Mouse (Mus musculus) E14TG2a.4 (cell line): ENCODE data around the gene Stap1.

ENCODE experiments used
- H3K27me3 ChIP-seq: 2 replicates; pipeline ENCODE4 v1.6.1; 2014; ENCODE audit warnings: low read length, control low read depth; ENCODE audit not compliant: insufficient read depth
- H3K36me3 ChIP-seq: 2 replicates; pipeline ENCODE4 v1.6.1; 2014; ENCODE audit warnings: low read length, control low read depth; ENCODE audit not compliant: insufficient read depth
- H3K4me1 ChIP-seq: replicated peaks from 2 replicates; pipeline ENCODE4 v1.6.1; 2014; ENCODE audit warnings: low read depth, low read length, control low read depth
- H3K4me3 ChIP-seq: replicated peaks from 2 replicates; pipeline ENCODE4 v1.5.1; 2014; ENCODE audit warnings: mild to moderate bottlenecking, low read length
- H3K9me3 ChIP-seq: 2 replicates; pipeline ENCODE4 v1.6.1; 2014; ENCODE audit warnings: low read length, control low read depth
- CTCF ChIP-seq: conservative IDR thresholded peaks from 2 replicates; pipeline ENCODE4 v1.5.1; 2014; ENCODE audit warnings: low read length
- NANOG ChIP-seq: IDR thresholded peaks from 2 replicates; pipeline ENCODE4 v1.6.1; 2014; ENCODE audit warnings: borderline replicate concordance, low read length, mixed read lengths
- POU5F1 ChIP-seq: IDR thresholded peaks from 2 replicates; pipeline ENCODE4 v1.6.1; 2014; ENCODE audit warnings: low read length, borderline replicate concordance

Gene Stap1

DNA sequence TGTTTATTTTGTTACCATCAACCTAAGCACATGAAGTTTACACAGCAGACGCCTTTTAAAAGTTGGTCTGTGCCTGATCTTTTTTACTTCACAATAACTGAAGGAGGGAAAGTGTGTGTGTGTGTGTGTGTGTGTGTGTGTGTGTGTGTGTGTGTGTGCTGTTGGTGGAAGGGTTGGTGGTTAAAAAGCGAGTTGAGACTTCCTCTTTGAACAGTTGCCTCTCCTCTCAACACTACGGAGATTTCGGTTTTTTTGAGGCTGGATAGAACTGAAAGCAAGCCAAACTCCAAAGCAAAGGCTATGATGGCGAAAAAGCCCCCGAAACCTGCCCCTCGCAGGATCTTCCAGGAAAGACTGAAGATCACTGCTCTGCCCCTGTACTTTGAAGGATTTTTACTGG, at the start of gene Stap1:
TSS of gene Stap1 (plus strand) at position 209 of the 400 bp plus-strand sequence.
- no peaks in the 10 kb centered on the region for H3K9me3 ChIP-seq

DNA sequence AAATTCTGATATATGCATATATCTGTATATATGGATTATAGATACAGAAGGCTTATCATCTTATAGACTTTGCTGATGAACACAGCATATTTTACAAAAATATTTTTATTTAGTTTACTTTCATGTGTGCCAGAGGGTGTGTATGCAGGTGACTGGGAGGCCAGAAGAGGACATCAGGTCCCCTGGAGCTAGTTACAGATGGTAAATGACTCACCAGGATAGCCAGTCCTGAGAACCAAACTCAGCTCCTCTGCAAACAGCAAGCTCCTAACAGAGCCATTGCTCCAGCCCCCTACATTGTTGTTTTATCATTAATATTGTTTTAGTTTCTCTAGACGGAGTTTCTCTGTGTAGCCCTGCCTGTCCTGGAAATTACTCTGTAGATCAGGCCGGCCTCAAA, 41.7 kb upstream of the Stap1 start:
- no peaks in the 10 kb centered on the region for H3K27me3 ChIP-seq
- H3K36me3 ChIP-seq: peaks cover 67% of the 10 kb centered on the region
- H3K9me3 ChIP-seq: no peaks in the 10 kb centered on the region
- H3K4me1 ChIP-seq: no peaks in the 10 kb centered on the region
- TF ChIP-seq POU5F1 (no peak), NANOG (no peak), CTCF (no peak)
- H3K4me3 ChIP-seq: no peak overlapping the region

More for the DNA sequence above, at the start of gene Stap1:
- Histone ChIP-seq H3K4me1 (peaks cover 11% of the 10 kb centered on the region), H3K4me3 (no peak within 1 kb of the TSS), H3K36me3 (no peaks in the 10 kb centered on the region), H3K27me3 (no peaks in the 10 kb centered on the region)
- TF ChIP-seq CTCF: no peak
- no peak for TF ChIP-seq POU5F1
- no peak for TF ChIP-seq NANOG

DNA sequence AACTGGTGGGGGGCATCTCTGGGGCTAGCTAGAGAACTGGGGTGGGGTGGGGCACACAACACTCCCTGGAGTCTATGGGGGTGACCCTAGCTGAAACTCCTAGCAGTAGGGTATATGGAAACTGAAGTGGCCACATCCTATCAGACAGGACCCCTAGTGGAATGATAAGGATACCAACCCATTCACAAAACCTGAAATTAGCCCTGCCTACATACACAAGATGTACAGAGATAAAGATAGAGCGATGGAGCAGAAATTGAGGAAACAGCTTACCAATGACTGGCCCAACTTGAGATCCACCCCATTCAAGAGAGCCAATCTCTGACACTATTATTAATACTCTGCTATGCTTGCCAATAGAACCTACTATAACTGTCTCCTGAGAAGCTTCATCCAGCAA, 8.0 kb upstream of the Stap1 start:
- Histone ChIP-seq H3K4me1 (peaks cover 40% of the 10 kb centered on the region), H3K9me3 (no peaks in the 10 kb centered on the region), H3K27me3 (no peaks in the 10 kb centered on the region), H3K36me3 (peaks cover 12% of the 10 kb centered on the region), H3K4me3 (peak overlapping the region; percentile 89)
- TF ChIP-seq NANOG: no peak
- no peak for TF ChIP-seq POU5F1
- TF ChIP-seq CTCF: no peak

DNA sequence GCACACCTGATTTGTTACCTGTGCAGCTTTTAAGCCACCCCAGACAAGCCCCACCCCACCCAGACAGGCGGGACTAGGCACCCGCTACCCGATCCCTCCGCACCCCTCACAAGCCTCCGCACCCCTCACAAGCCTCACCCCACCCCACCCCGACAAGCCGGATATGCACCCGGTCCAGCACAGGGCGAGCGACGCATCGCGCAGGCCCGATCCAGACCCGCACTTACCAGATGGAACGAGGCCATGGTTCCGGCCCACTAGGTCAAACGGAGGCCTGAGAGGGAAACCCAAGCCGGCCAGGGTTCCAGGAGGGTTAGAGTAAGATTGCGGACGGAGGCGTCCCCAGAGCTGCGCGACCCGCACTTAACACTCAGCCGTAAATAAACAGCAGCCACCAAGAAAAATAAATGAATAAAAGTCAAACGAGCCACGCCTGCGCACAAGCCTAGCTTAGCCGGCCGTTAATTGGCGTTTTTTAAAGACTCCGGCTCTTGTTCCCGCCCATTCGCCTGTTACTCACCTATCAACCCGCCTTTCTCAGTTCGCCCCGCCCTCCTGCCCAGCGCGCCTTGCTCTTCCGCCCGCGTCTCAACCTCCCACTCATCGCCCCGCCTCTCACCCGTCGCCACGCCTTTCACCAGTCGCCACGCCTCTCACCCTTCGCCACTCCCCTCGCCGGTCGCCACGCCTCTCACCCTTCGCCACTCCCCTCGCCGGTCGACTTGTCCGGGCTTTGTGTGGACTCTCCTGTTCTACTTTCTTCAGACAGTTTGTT, 6.3 kb upstream of the Stap1 start, which contains the start of gene Cenpc1:
TSS of gene Cenpc1 (minus strand) at position 483 of the 775 bp plus-strand sequence.
- TF ChIP-seq CTCF (no peak), POU5F1 (peak; percentile 44; the same call in 1 of the 2 replicates)
- Histone ChIP-seq H3K4me3 (peak within 1 kb of the TSS; percentile 89), H3K9me3 (no peaks in the 10 kb centered on the region), H3K36me3 (0 out of 2 replicates have a peak, but pooled peaks cover 2% of the 10 kb centered on the region), H3K27me3 (no peaks in the 10 kb centered on the region), H3K4me1 (peaks cover 40% of the 10 kb centered on the region)

DNA sequence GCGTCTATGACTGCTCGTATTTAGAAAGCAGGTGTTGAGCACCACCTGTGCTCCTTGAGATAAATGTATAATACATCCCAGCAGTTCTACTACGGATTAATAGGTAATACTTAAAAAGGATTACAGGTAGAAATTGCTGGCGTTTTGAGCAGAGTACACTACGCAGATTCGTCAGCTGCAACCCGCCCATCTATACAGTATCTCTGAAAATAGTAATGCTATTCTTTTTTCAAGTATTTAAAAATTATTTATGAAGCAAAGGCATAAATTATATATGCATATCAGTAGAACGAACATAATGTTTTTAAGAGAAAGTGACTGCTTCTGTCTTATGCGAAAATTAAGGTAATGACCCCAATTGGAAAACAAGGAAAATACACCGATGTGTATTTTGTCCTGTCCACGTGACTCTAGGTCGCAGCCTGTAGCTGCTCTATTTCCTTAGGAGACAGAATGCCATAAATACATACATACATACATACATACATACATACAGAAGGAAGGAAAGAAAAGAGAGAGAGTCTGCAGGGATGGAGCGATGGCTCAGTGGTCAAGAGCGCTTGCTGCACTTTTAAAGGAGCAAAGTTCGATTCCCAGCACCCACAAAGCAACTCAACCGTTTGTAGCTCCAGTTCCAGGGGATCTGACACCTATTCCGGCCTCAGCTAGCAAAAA, 5.5 kb upstream of the Stap1 start:
- Histone ChIP-seq H3K9me3 (no peaks in the 10 kb centered on the region), H3K36me3 (no peaks in the 10 kb centered on the region), H3K4me1 (peaks cover 40% of the 10 kb centered on the region), H3K27me3 (no peaks in the 10 kb centered on the region), H3K4me3 (peak overlapping the region; percentile 73)
- no peak for TF ChIP-seq POU5F1
- no peak for TF ChIP-seq NANOG
- no peak for TF ChIP-seq CTCF

DNA sequence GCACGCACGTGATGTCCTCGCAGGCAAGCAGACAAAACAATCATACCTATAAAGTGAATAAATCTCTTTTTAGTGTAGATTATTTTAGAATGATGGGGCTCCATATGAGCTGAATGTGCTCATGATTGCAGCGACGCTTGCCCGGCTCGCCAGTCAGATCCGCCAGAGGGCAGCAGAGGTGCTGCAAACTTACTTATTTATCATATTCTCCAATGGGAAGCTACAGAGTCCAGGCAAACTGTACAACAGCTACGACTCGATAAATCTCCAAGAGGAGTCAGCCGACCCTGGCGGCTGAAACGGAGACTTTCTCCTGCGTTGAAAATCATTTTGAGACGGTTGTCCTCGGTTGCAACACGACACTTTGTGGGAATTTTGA, 5.0 kb upstream of the Stap1 start:
- peak overlapping the region; percentile 73 for H3K4me3 ChIP-seq
- no peaks in the 10 kb centered on the region for H3K27me3 ChIP-seq
- H3K9me3 ChIP-seq: no peaks in the 10 kb centered on the region
- H3K4me1 ChIP-seq: peaks cover 40% of the 10 kb centered on the region
- TF ChIP-seq NANOG (no peak), POU5F1 (no peak), CTCF (peak; percentile 79)
- no peaks in the 10 kb centered on the region for H3K36me3 ChIP-seq

DNA sequence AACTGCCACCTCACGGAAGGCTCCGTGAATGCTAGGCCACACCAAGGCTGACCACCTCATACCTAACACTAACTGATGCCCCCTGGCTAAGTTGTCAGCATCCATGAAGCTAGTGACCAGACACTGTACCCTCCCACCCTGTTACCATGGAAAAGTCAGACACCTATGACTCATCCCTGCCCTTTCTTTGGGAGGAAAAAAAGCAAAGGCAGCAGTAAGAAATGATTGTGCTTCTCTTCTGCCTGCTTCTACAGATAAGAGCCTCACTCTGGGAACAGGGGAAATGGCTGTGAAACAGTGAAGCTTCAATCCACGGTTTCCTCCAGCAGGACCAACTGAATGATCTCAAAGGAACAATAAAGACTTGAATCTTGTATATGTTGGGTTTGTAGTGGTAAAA, 3.1 kb upstream of the Stap1 start:
- H3K27me3 ChIP-seq: no peaks in the 10 kb centered on the region
- TF ChIP-seq CTCF: no peak
- no peak for TF ChIP-seq POU5F1
- no peak for TF ChIP-seq NANOG

DNA sequence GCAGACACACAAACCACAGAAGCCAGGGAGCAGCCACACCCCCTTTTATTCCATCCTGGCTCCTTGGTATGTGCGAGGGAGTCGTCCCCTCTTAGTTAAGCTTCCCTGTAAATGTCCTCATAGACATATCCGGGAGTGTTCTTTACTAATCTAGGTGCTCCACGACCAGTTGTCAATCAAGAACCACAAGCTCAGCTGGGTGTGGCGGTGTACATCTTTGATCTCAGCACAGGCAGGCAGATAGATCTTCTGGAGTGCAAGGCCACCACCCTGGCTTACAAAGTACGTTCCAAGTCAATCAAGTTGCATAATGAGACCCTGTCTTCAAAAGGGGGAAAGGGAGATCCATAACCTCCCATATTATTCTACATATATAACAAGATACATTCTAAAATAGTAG, 2.4 kb upstream of the Stap1 start:
- TF ChIP-seq NANOG (no peak), CTCF (no peak), POU5F1 (no peak)
- no peaks in the 10 kb centered on the region for H3K9me3 ChIP-seq
- H3K4me3 ChIP-seq: no peak overlapping the region
- no peaks in the 10 kb centered on the region for H3K27me3 ChIP-seq
- H3K36me3 ChIP-seq: no peaks in the 10 kb centered on the region
- peaks cover 21% of the 10 kb centered on the region for H3K4me1 ChIP-seq

More for the DNA sequence above, 3.1 kb upstream of the Stap1 start:
- Histone ChIP-seq H3K9me3 (no peaks in the 10 kb centered on the region), H3K36me3 (no peaks in the 10 kb centered on the region), H3K4me1 (peaks cover 27% of the 10 kb centered on the region), H3K4me3 (no peak overlapping the region)
